Mouse (Mus musculus) bone marrow macrophage, adult 2 months (primary cell): ENCODE results near the gene Aurkb.

Source experiments
- CTCF ChIP-seq: IDR thresholded peaks from 2 replicates; pipeline ENCODE4 v1.5.1; 2012; ENCODE audit warnings: low read depth, mild to moderate bottlenecking, low read length, moderate library complexity
- POLR2A ChIP-seq: IDR thresholded peaks from 2 replicates; pipeline ENCODE4 v1.6.1; 2012; ENCODE audit warnings: mild to moderate bottlenecking, low read depth, low read length, borderline replicate concordance

- TF ChIP-seq POLR2A (no peak), CTCF (no peak)
Measured at GRCm38 (mm10) chr11:69038173-69038572, 7.3 kb upstream of the Aurkb start.
